Mouse (Mus musculus) hindbrain, embryonic 11.5 days (tissue): Measurements from ENCODE around the gene Lpcat1. TPM values are rescaled to one million over a fixed set of nuclear protein-coding genes. Genes with fewer than 3 reads are reported as not detected.

ENCODE experiments used
- ATAC-seq: fragments of 200-750 bp; cut with Nextera tagmentation; 2 replicates; pipeline ENCODE4 v1.8.0; 2017; ENCODE audit warnings: mild to moderate bottlenecking, moderate TSS enrichment, moderate library complexity; ENCODE audit not compliant: low FRiP score
- DNase-seq: peaks from one replicate; pipeline ENCODE4 v3.0.0-alpha.2; 2015; ENCODE audit warnings: low spot score
- H3K27ac ChIP-seq: fragments of 300-500 bp; sonication (generic); 2 replicates; pipeline ENCODE4 v1.5.1; 2014; ENCODE audit warnings: mild to moderate bottlenecking, low read depth, low read length
- H3K27me3 ChIP-seq: fragments of 300-500 bp; sonication (generic); 2 replicates; pipeline ENCODE4 v1.6.1; 2014; ENCODE audit warnings: mild to moderate bottlenecking, low read length, moderate library complexity, mixed read lengths; ENCODE audit not compliant: control insufficient read depth, insufficient read depth
- H3K36me3 ChIP-seq: fragments of 300-500 bp; sonication (generic); 2 replicates; pipeline ENCODE4 v1.6.1; 2014; ENCODE audit warnings: mild to moderate bottlenecking, low read length, moderate library complexity, mixed read lengths; ENCODE audit not compliant: control insufficient read depth, insufficient read depth
- H3K4me1 ChIP-seq: fragments of 300-500 bp; sonication (generic); replicated peaks from 2 replicates; pipeline ENCODE4 v1.6.1; 2014; ENCODE audit warnings: low read length, mixed read lengths; ENCODE audit not compliant: control insufficient read depth, insufficient read depth
- H3K4me2 ChIP-seq: fragments of 300-500 bp; sonication (generic); replicated peaks from 2 replicates; pipeline ENCODE4 v1.6.1; 2014; ENCODE audit warnings: mild to moderate bottlenecking, low read depth, low read length
- H3K4me3 ChIP-seq: fragments of 300-500 bp; sonication (generic); 2 replicates; pipeline ENCODE4 v1.5.1; 2014; ENCODE audit warnings: low read depth, low read length
- H3K9ac ChIP-seq: fragments of 300-500 bp; sonication (generic); 2 replicates; pipeline ENCODE4 v1.6.1; 2014; ENCODE audit warnings: low read depth, low read length
- H3K9me3 ChIP-seq: fragments of 300-500 bp; sonication (generic); 2 replicates; pipeline ENCODE4 v1.6.1; 2016; ENCODE audit warnings: low read length; ENCODE audit not compliant: control insufficient read depth
- WGBS: fragments of 180-500 bp; shearing (Covaris S2); extraction: QIAGEN DNeasy Blood & Tissue Kit; methylation state at CpG from one replicate; pipeline ENCODE4 v1.1.7; 2014; 5-methylcytosine and 5-hydroxymethylcytosine counted together
- polyA plus RNA-seq: library from polyadenylated mRNA; unstranded; fragments of >200 nt; fragmentation: Nextera tagmentation; extraction: Ambion mirVana; gene quantifications from 2 replicates; pipeline ENCODE4 v1.2.1, GENCODE M21; 2014

Lpcat1 gene
- polyA plus RNA-seq, 1 experiment from 2014 or later, result 51.2 TPM

DNA sequence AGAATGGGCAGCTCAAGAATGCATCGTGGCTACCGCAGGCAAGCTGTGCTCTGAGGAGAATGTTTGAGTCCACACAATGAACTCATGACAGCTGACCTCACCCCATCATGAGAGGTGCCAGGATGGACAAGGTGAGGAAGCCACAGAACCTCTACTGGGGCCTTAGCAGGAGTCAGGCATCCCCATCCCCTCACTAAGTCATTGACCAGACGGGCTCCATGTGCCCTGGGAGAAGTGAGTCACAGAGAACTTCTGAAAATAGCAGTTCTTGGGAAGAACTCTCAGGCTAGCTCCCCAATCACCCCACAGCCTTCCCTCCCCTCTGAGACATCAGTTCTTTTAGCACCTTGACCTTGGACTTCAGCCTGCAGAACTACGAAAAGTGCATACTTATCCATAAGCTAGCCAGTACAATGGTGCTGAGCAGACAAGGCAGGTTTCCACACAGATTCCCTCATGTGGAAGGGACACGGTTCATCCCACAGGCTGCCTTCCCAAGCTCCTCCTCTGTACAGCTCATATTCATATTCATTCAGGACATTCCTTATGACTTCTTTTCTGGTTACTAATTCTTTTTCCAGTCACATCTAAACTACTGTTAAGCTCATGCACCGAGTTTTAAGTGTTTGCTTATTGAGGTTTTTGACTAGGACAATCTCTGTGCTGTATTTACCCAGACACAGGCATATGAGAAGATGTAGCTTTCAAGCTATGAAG is 37.2 kb upstream of the Lpcat1 start:
- Histone ChIP-seq H3K4me1 (no peaks in the 10 kb centered on the region), H3K4me3 (no peak overlapping the region), H3K9me3 (no peaks in the 10 kb centered on the region), H3K9ac (no peak overlapping the region), H3K4me2 (no peak overlapping the region), H3K27me3 (no peaks in the 10 kb centered on the region), H3K27ac (no peak overlapping the region), H3K36me3 (no peaks in the 10 kb centered on the region)
- 79% methylated on average over 6 of the region's 6 CpGs for WGBS
- ATAC-seq (no peak), DNase-seq (no peak)

DNA sequence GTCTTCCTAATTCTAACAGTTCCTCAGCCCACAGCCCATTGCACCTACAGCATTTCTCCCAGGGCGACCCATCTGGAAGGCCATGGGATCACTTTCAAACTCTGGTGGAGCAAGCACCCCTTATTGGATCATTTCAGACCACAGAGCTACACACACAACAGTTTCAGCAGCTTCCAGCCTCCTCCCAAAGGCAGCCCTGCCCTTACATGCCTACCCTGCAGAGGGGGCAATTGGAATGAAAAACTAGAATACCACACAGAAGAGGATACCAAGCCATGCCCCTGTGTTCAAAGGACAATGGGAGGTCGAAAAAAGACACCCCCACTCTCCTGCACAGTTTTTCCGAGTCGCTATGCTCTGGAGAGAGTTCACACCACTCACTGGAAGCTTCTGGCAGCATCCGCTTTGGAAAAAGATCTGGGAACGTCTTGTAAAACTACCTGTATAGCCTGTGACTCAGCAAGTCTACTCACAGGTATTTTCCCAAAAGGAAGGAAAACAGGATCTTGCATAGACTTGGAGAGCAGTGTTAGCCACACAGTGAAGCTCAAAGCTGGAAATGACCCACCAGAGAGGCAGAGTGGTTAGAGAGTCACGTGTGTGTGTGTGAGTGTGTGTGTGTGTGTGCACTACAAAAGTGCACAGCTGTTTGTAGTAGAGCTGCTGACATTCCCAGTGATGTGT is 34.4 kb upstream of the Lpcat1 start:
- H3K9ac ChIP-seq, result no peak overlapping the region
- no peak overlapping the region for H3K4me3 ChIP-seq
- no peak overlapping the region for H3K27ac ChIP-seq
- 78% methylated on average over 7 of the region's 7 CpGs for WGBS
- H3K36me3 ChIP-seq, result no peaks in the 10 kb centered on the region
- DNase-seq, result no peak
- ATAC-seq, result no peak
- no peak overlapping the region for H3K4me2 ChIP-seq
- no peaks in the 10 kb centered on the region for H3K9me3 ChIP-seq
- no peaks in the 10 kb centered on the region for H3K27me3 ChIP-seq
- H3K4me1 ChIP-seq, result no peaks in the 10 kb centered on the region

DNA sequence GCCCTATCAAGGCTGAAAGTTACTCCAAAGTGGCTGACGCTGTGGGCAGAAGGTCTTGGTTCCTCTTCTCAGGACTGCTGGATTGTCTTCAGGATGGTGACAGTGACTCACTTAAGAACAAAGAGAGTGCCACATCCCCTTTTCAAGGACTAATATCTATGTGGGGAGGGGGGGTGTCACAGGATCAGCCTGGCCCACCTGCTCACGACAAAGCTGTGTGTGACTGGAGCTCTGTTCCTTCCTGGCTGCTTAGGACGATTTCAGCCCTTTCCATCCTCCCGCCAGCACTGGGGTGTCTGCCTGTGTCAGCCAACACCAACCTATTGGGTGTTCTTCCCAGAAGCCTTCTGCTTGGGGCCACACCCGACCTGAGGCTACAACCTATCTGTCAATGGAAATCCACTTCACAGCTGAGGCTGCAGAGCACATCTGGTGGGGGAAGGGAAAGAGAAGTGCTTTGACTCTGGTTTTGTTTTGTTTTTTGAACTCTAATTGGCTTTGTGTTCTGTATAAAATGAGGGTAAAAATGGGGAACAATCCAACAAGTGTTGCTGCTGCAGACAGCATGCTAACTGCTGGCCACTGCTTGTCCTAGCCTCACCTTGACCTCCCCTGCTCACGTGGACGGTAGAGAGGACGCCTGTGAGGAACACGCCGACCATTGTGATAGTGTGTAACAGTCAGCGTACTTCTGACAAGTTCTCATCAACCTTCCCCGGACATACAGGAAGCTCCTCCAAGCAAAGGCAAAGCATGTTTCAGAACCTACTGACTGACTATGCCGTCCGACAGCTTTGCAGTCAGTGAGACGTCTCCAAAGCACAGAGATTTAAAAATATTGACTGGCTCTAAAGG is 33.1 kb upstream of the Lpcat1 start:
- H3K4me2 ChIP-seq, result no peak overlapping the region
- H3K27ac ChIP-seq, result no peak overlapping the region
- H3K9ac ChIP-seq, result no peak overlapping the region
- H3K27me3 ChIP-seq, result no peaks in the 10 kb centered on the region
- DNase-seq, result no peak
- no peak for ATAC-seq
- no peak overlapping the region for H3K4me3 ChIP-seq
- H3K9me3 ChIP-seq, result no peaks in the 10 kb centered on the region
- WGBS, result 89% methylated on average over 15 of the region's 15 CpGs
- no peaks in the 10 kb centered on the region for H3K36me3 ChIP-seq
- H3K4me1 ChIP-seq, result no peaks in the 10 kb centered on the region

DNA sequence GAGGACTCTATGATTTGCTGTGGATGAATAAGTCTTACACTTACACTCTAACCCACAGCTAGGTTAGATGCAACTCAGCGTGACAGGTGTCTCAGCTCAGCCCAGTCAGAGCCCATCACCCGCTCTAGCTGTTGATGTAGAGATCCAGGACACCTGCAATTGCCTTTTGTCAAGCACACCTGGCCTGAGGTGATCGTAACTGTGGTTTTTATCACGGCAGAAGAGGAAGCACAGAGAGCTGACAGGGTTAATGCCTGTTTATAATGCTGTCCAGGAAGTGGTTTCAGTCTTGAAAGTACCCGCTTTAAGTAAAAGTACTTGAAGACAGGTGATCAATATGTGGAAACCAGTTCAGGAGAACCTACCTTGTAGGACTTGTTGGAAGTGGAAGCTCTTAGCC is 32.3 kb upstream of the Lpcat1 start:
- Histone ChIP-seq H3K4me1 (no peaks in the 10 kb centered on the region), H3K4me2 (no peak overlapping the region), H3K36me3 (no peaks in the 10 kb centered on the region), H3K27me3 (no peaks in the 10 kb centered on the region), H3K9me3 (no peaks in the 10 kb centered on the region), H3K4me3 (no peak overlapping the region), H3K27ac (no peak overlapping the region), H3K9ac (no peak overlapping the region)
- 92% methylated on average over 5 of the region's 5 CpGs for WGBS
- DNase-seq (no peak), ATAC-seq (no peak)

DNA sequence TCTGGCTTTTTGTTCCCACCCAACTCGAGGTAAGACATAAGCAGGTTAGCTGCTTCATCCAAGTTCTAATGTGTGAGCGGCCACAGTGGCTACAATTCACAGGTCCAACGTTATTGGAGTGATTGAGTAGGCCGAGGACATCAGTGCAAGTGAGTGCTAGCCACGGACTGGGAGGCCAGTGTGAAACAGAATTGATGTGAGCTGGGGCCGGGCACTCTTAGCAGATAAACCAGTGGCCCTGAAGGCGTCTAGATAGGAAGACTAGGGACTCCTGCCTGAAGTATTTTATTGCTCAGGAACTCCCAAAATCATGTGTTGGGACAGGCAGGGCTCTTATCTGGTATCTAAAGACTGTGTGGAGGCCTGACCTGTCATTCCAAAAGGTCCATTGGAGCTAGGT is 31.3 kb upstream of the Lpcat1 start:
- ATAC-seq, result no peak
- Histone ChIP-seq H3K4me2 (no peak overlapping the region), H3K9ac (no peak overlapping the region), H3K36me3 (no peaks in the 10 kb centered on the region), H3K4me3 (no peak overlapping the region), H3K27me3 (no peaks in the 10 kb centered on the region), H3K9me3 (no peaks in the 10 kb centered on the region), H3K4me1 (no peaks in the 10 kb centered on the region), H3K27ac (no peak overlapping the region)
- WGBS, result 89% methylated on average over 7 of the region's 7 CpGs
- no peak for DNase-seq

DNA sequence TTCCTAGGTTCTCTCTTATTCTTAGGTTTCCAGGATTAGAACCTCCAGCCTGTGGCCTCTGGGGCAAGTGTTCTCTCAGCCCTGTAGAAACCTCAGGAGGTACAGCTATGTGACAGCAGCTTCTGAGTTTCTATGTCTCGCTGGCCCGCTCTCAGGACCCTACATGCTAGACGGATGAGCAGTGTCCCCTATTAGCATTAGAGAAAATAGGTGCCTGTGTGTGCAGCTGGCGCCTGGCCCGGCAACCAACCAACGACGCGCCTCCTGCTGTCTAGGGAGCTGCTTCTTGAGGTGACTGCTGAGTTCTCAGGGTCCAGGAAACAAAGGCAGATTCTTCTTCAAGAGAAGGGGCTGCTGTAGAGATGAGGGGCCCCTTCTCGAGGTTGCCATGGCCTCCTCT is 27.9 kb upstream of the Lpcat1 start:
- H3K4me3 ChIP-seq, result no peak overlapping the region
- WGBS, result 49% methylated on average over 9 of the region's 9 CpGs

DNA sequence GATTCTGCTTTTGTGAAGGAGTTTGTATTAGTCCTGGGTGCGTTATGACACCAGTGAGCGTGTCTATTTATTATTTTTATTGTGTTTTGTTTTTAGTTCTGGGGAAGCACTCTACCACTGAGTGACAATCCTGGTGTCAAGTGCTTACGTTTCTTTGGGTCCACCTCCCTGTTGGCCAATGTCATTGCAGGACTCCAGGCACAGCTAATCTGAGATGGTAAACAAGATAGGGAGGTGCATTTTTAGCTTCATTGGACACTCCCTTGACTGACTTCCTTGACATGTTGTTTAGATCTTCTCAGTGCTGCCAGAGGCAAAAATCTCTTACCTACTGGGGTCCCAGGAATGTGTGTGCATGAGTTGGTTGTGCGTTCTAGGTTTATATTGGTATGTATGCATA is 26.0 kb upstream of the Lpcat1 start:
- H3K27me3 ChIP-seq, result no peaks in the 10 kb centered on the region
- WGBS, result 90% methylated on average over 4 of the region's 4 CpGs
- H3K4me1 ChIP-seq, result no peaks in the 10 kb centered on the region

More for the DNA sequence above, 27.9 kb upstream of the Lpcat1 start:
- Histone ChIP-seq H3K27ac (no peak overlapping the region), H3K4me1 (no peaks in the 10 kb centered on the region), H3K9me3 (no peaks in the 10 kb centered on the region), H3K36me3 (no peaks in the 10 kb centered on the region), H3K27me3 (no peaks in the 10 kb centered on the region), H3K4me2 (no peak overlapping the region), H3K9ac (no peak overlapping the region)
- DNase-seq, result no peak
- ATAC-seq, result no peak

DNA sequence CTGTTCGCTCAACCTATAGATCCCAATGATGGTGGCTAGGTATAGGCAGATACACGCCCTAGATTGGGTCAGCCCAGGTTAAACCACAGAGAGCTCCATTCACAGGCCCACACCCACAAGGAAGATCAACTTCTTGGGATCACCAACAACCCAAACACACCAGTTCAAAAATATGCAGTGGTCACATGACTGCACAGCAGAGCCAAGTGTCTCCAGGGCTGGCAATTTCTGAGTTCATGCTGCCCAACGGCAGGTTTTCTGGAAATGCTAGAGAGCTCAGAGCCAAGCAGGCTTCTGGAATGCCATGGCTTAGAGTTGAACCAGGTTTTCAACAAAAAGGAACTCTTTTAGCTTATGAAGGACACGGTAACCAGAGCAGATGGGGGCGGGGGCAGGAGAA is 25.3 kb upstream of the Lpcat1 start:
- WGBS, result 86% methylated on average over 5 of the region's 5 CpGs
- no peak for ATAC-seq

More for the DNA sequence above, 26.0 kb upstream of the Lpcat1 start:
- Histone ChIP-seq H3K36me3 (no peaks in the 10 kb centered on the region), H3K9ac (no peak overlapping the region), H3K4me2 (no peak overlapping the region), H3K27ac (no peak overlapping the region), H3K4me3 (no peak overlapping the region), H3K9me3 (no peaks in the 10 kb centered on the region)
- no peak for DNase-seq
- ATAC-seq, result no peak

More for the DNA sequence above, 25.3 kb upstream of the Lpcat1 start:
- Histone ChIP-seq H3K9ac (no peak overlapping the region), H3K27me3 (no peaks in the 10 kb centered on the region), H3K9me3 (no peaks in the 10 kb centered on the region), H3K4me2 (no peak overlapping the region), H3K27ac (no peak overlapping the region), H3K4me3 (no peak overlapping the region), H3K4me1 (no peaks in the 10 kb centered on the region), H3K36me3 (no peaks in the 10 kb centered on the region)
- DNase-seq, result no peak
